Mouse (Mus musculus) kidney, postnatal 4 days (tissue): ENCODE measurements around the gene Add2.
"Not testable (repeated sequence)": the region's sequence is repeated elsewhere in the genome, so short reads cannot be mapped to it uniquely, and the experiment has no call there.

ENCODE experiments used
- DNase-seq, 2 experiments: peaks; one replicate each; pipeline ENCODE4 v3.0.0; 2021; ENCODE audit warnings: mixed read lengths in 2 of 2

Gene Add2

DNA sequence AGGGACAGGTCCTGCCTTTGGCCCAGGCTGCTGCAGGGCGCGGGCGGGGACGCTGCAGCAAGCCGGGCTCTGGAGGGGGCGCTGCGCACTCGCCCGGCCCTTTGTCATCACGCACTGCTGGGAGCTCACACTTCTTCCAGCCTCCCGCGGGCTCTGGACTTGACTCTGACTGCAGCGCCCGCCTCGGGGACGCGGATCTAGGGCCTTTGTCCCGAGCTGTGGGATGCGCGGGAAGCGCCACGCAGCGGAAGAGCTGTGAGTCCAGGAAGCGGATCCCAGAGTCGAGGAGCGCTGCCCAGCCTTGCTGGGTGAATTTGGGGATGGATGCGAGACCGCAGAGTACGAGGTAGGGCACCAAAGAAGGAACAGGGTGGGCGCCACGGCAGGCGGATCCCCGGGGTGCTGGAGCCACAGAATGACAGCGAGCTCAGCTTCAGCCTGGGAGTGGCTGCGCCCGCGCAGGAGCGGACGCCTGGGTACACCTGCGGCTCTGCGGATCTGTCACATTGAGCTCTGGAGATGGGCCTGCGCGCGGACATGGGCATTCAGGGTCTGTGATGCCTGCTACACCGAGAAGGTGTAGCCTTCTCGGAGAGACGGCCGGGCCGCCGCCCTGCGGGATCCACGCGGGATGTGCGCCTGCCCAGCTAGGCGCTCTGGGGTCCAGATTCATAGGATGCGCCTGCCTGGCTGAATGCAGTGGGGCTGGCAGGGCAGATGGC is at the start of gene Add2:
Add2 (plus strand) TSS at position 81 of the 722 bp plus-strand sequence.
- peak; percentile 55 to 69 for DNase-seq

- not testable (repeated sequence) for DNase-seq
Observed at GRCm38 (mm10) chr6:85978736-85979135, 49.7 kb upstream of the Add2 start.

DNA sequence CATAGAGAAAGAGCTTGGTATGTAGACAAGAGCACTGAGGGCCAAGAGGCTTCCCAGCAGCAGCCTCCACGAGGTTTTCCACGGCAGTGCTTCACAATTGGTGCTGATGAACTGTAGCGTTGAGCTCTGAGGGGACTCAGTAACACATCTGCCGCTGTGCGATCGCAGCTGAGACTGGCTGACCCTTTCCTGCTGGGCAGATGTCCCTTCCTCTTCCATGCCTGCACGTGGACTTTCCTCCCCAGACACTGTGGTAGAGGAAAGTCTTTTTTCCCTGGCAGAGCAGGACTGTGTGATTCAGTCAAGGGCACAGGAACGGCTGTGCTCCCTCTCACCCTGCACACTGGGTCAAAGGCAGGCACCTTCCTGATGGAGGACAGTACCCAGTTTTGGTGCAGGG is 44.1 kb upstream of the Add2 start:
- DNase-seq = no peak

DNA sequence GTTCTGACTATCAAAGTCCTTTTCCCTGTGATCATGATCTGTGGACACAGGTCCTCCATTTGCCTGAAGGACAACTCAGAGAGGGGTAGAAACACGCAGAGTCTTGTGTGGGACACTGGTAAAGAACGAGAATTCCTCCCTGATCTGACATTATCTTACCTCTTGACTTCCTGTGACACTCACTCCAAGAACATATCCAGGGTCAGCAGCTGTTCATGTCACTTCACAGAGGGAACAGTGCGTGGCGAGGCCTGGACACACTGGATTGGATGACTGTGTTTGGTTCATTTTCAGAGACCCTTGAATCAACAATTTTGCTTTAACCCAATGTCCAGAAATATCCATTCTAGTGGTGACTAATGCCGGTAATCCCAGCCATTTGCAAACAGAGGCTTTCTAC is 38.9 kb upstream of the Add2 start:
- DNase-seq = not testable (repeated sequence)

- DNase-seq = not testable (repeated sequence)
Observed at GRCm38 (mm10) chr6:85990774-85991173, 37.7 kb upstream of the Add2 start.

DNA sequence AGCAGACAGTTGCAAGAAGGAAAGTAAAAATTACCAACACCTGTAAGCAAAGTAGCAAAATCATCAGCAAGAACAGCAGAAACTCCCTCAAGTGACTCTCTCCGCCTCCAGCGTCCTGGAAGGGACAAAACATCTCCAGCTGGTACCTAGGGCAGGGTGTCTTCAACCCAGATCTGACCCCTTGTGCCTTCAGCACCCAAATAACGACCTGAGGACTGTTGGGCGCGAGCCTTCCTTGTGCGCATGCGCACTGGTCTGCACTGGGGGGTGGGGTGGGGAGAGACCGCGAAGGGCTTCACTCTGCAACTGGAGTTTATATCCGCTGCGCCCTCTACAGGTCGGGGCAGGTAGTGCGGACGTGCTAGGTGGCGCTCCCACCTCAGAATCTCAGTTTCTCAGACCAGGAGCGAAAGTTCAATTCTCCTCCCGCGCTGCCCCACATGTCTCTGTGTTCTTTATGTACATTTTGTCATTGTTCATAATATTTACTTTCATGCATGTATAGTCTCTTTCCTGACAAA is 25.0 kb upstream of the Add2 start:
- DNase-seq = peak; percentile 21 to 23

DNA sequence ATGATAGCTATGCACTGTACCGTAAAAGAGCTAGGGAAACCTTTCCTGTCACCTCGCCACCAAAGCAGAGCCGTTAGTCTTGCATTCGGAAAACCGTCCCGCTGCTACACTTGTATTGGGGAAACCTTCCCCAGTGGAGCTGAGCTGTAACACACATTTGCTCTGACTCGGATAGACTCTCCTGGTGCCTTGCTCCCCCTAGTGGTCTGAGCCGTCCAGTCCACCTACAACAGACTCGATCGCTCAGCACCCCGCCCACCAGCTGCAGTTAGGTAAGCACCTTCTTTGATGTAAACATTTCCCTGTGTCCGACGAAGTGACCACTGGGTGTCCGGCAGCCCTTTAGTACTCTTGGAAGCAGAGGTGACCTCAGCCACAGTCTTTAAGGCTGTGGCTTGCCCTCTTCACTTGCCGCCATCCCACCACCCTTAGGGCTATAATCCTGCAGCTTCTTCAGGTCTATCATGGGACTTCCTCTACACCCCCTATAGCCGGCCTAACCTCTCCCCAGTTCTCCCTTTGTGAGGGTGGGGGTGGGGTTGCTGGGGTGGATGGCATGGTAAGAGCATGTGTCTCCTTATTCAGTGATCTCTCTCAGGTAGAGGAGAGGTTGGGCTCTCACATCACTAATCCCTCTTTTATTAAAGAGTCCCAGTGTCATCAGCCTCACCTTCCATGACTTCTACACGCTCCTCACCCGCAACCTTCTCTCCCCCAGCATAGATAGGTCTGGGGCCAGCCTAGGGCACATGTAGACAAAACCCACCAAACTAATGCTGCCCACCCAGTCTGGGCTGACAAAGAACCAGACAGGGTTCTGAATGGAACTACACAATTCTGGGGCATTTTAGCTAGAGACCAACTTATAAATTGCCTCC is 24.0 kb upstream of the Add2 start:
- DNase-seq = peak; percentile 84 to 89

- peak; percentile 65 to 74 for DNase-seq
Observed at GRCm38 (mm10) chr6:86009980-86010379, 18.5 kb upstream of the Add2 start.

- peak in 1 of 2 experiments; percentile 28 for DNase-seq
Observed at GRCm38 (mm10) chr6:86014812-86015211, 13.7 kb upstream of the Add2 start.

DNA sequence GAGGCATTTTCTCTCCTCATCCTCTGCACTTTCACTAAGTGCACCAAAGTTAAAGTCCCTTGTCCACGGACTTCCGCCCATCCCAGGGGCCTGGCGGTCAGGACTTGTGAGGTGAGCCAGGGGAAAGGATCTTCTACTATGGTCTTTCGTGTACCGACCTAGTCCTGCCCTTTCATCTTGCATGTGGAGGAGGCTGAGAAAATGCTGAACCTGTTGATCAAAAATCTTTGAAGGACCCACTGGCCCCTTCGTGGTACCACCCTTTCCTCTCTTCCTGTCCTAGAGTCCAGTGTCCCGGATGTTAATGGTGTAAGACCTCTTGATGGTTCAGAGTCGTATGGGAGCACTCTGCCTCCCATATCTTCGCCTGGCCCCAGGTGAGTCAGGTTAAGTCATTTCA is 12.6 kb upstream of the Add2 start, which contains the start of gene Figla:
Figla (plus strand) TSS at position 301 of the 400 bp plus-strand sequence.
- DNase-seq = no peak

DNA sequence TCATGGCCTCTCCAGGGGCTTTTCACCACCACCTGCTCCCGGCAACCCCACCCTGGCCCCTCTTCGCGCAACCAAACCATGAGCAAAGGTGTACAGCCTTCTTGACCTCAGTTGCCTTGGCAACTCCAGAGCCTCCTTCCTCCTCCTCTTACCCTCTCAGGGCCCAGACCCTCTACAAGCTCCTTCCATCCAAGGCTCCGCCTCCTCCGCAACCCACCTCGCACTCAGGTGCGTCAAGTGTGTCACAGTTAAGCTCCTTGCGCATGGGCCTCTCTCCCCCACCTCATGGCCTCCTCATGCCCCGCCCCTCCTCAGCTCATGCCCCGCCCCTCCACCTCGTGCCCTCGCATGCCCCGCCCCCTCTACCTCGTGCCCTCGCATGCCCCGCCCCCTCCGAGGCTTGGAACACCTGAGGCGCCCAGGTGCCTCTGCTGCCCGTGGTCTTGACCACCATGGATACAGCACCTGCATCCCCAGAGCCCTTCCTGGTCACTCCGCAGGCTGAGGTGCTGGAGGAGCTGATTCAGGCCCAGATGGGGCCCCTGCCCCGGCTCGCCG is 11.6 kb upstream of the Add2 start:
- DNase-seq = no peak

- DNase-seq = peak in 1 of 2 experiments; percentile 31
Observed at GRCm38 (mm10) chr6:86019415-86020237, 8.9 kb upstream of the Add2 start.

DNA sequence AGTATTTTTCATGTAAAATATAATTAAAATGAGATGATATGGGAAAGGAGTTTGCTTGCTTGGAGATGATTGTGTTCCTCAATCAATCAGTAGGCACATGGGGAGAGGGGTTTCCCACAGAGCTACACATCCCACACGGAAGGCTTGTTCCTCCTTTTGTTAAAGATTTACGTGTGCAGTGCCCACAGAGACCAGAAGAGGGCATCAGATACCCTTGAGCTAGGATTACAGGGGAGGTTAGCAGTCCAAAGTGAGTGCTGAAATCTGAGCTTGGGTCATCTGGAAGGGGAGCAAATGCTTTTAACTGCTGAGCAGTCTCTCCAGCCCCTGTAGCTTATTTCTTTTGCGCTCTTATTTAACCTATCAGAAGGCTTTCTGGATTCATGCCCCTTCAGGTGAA is 7.5 kb upstream of the Add2 start:
- peak; percentile 58 to 62 for DNase-seq

- no peak for DNase-seq
Observed at GRCm38 (mm10) chr6:86026632-86027292, 1.7 kb upstream of the Add2 start.

DNA sequence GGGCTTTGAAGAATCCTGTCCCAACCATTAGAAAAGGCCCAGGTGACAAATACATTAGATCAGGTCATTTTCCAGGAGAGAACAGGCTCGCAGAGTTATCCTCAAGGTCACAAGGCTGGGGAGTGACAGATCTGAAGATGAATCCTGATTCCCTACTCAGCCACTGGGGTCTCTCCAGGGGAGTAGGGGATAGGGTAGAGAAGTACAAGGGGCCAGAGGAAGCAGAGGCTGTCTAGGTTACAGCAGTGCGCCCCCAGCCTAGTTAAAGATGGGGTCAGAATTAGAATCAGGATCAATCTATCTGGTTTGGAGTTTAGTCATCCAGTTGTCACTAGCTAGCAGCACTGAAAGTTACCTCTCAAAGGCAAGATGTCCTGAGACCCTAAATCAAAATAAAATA is 331 bp upstream of the Add2 start:
- DNase-seq = no peak

- DNase-seq = no peak
Observed at GRCm38 (mm10) chr6:86029323-86029713, 837 bp downstream of the Add2 start.

DNA sequence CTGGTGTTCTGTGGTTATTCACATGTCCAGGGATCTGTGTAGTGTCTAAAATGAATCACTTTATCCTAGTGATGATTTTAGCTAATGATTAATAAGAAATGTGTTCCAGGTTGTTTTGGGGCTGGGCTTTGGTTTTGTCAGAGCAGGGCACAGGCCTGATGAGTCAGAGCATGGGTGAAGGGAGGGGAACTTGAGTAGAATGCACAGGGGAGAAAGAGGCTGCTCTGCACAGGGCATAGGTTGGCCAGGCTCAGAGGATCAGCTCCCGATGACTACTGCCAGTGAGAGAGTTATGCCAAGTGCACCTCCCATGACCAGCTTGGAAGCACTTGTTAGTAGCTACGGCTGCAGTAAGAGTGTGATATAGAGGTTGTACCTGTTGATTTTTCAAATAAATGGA is 3.0 kb downstream of the Add2 start:
- no peak for DNase-seq

- DNase-seq = no peak
Observed at GRCm38 (mm10) chr6:86033635-86034034, 5.2 kb downstream of the Add2 start.

GRCm38 (mm10) chr6:86038901-86039300 is 10.4 kb downstream of the Add2 start:
- DNase-seq = no peak

DNA sequence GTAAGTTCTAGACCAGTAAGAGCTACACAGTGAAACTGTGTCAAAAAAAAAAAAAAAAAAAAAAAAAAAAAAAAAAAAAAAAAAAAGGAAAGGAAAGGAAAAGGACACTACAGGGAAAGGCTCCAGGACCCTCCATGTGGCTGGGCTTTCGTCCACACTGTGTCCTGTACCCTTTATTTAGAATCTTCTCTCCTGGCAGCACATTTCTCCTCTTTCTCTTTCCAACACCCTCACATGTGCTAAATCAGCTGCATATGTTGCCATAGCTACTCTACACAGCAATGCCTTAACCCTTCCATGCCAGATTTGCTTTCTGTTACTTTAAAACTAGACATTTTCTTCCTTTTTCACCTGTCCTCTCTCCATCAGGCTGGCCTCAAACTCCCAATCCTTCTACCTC is 11.7 kb downstream of the Add2 start:
- DNase-seq = no peak

- peak; percentile 29 to 47 for DNase-seq
Observed at GRCm38 (mm10) chr6:86047510-86047909, 19.0 kb downstream of the Add2 start.

DNA sequence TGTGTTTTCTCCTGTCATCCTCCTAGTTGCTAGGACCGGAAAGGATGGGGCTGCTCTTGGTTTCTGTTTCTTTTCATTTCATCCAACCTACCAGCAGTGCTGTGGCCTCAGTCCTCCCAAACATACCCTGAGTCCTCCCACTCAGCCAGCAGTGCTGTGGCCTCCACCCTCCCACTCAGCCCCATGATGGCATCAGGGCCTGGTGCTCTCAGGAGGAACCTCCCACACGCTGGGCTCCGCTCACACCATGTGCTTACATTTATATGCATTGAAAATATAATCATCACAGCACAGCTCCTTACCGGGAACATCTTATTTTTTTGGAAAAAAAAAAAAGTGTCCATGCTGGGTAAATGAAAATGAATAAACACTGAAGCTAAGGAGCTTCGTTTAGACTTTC is 20.0 kb downstream of the Add2 start:
- DNase-seq = peak; percentile 20 to 36
